Mouse (Mus musculus) MEL (cell line): ENCODE results near the gene Cbs.

Experiments used
- BHLHE40 ChIP-seq: IDR thresholded peaks from 2 replicates; pipeline ENCODE4 v1.6.1; 2012; ENCODE audit warnings: low read depth, mild to moderate bottlenecking, inconsistent platforms, low read length, improper control_type of control experiment, borderline replicate concordance
- CTCF ChIP-seq, 3 experiments: IDR thresholded peaks in 2 of 3; conservative IDR thresholded peaks in 1 of 3; 2 replicates each; pipeline ENCODE4 v1.5.1; 2011 to 2012; ENCODE audit warnings: low read length in 3 of 3, low read depth in 2 of 3, mild to moderate bottlenecking in 2 of 3, improper control_type of control experiment in 1 of 3, inconsistent platforms in 1 of 3, mixed read lengths in 1 of 3, moderate library complexity in 1 of 3; ENCODE audit not compliant: control insufficient read depth in 1 of 3, insufficient read depth in 1 of 3, poor library complexity in 1 of 3, severe bottlenecking in 1 of 3
- E2F4 ChIP-seq: IDR thresholded peaks from 2 replicates; pipeline ENCODE4 v1.6.1; 2011; ENCODE audit warnings: low read depth, low read length, improper control_type of control experiment, borderline replicate concordance
- ELF1 ChIP-seq: IDR thresholded peaks from 2 replicates; pipeline ENCODE4 v1.6.1; 2014; ENCODE audit warnings: low read depth, mild to moderate bottlenecking, inconsistent platforms, low read length, improper control_type of control experiment, moderate library complexity
- EP300 ChIP-seq, 2 experiments: IDR thresholded peaks; 2 replicates each; pipeline ENCODE4 v1.6.1; 2011; ENCODE audit warnings: improper control_type of control experiment in 2 of 2, low read length in 2 of 2, low read depth in 1 of 2, mild to moderate bottlenecking in 1 of 2
- GABPA ChIP-seq: IDR thresholded peaks from 2 replicates; pipeline ENCODE4 v1.6.1; 2012; ENCODE audit warnings: low read depth, mild to moderate bottlenecking, inconsistent platforms, low read length, improper control_type of control experiment, moderate library complexity
- GATA1 ChIP-seq: IDR thresholded peaks from 2 replicates; pipeline ENCODE4 v1.6.1; 2011; ENCODE audit warnings: low read depth, low read length, improper control_type of control experiment
- HCFC1 ChIP-seq: IDR thresholded peaks from 2 replicates; pipeline ENCODE4 v1.6.1; 2012; ENCODE audit warnings: low read depth, mild to moderate bottlenecking, inconsistent platforms, low read length, improper control_type of control experiment, moderate library complexity
- MEF2A ChIP-seq: IDR thresholded peaks from 2 replicates; pipeline ENCODE4 v1.6.1; 2014; ENCODE audit warnings: low read depth, mild to moderate bottlenecking, inconsistent platforms, low read length, improper control_type of control experiment; ENCODE audit not compliant: poor library complexity, insufficient replicate concordance, severe bottlenecking; ENCODE audit errors: extremely low read depth
- POLR2A ChIP-seq, 2 experiments: IDR thresholded peaks; 2 replicates each; pipeline ENCODE4 v1.6.1; 2011 to 2012; ENCODE audit warnings: low read length in 2 of 2, mild to moderate bottlenecking in 2 of 2, control low read depth in 1 of 2, improper control_type of control experiment in 1 of 2, low read depth in 1 of 2, moderate library complexity in 1 of 2; ENCODE audit not compliant: control insufficient read depth in 1 of 2, insufficient read depth in 1 of 2, poor library complexity in 1 of 2
- TCF12 ChIP-seq: IDR thresholded peaks from 2 replicates; pipeline ENCODE4 v1.6.1; 2014; ENCODE audit warnings: low read depth, mild to moderate bottlenecking, inconsistent platforms, low read length, improper control_type of control experiment, moderate library complexity

GRCm38 (mm10) chr17:31569756-31570155 is 67.3 kb downstream of the Cbs start:
- TF ChIP-seq EP300 (IDR thresholded peaks at IDR 0.05; ENCODE audit: low read depth in 1 of 2, low read length in 2 of 2) (no peak), TCF12 (no peak), MEF2A (no peak), HCFC1 (no peak), ELF1 (no peak), GATA1 (no peak), BHLHE40 (no peak), POLR2A (IDR thresholded peaks at IDR 0.05; ENCODE audit: control insufficient read depth in 1 of 2, insufficient read depth in 1 of 2, low read depth in 1 of 2, low read length in 2 of 2, poor library complexity in 1 of 2) (no peak), CTCF (IDR thresholded peaks at IDR 0.05 in 2 of 3, conservative IDR thresholded peaks at IDR 0.05 in 1 of 3; ENCODE audit: control insufficient read depth in 1 of 3, insufficient read depth in 1 of 3, low read depth in 2 of 3, low read length in 3 of 3, poor library complexity in 1 of 3, severe bottlenecking in 1 of 3) (no peak), E2F4 (no peak), GABPA (no peak)
